Mouse (Mus musculus) ES-Bruce4 (cell line): ENCODE results near the gene Gm8300. TPM values are rescaled to one million over a fixed set of nuclear protein-coding genes. Genes with fewer than 3 reads are reported as not detected.
"Not testable (repeated sequence)": the region's sequence is repeated elsewhere in the genome, so short reads cannot be mapped to it uniquely, and the experiment has no call there.

Experiments
- H3K27ac ChIP-seq: 2 replicates; pipeline ENCODE4 v1.5.1; 2012; ENCODE audit warnings: low read length, inconsistent platforms; ENCODE audit not compliant: insufficient read depth
- H3K27me3 ChIP-seq: 2 replicates; pipeline ENCODE4 v1.6.1; 2012; ENCODE audit warnings: mild to moderate bottlenecking, low read length, inconsistent platforms; ENCODE audit not compliant: control insufficient read depth, poor library complexity, insufficient read depth, severe bottlenecking
- H3K36me3 ChIP-seq: 2 replicates; pipeline ENCODE4 v1.6.1; 2012; ENCODE audit warnings: inconsistent platforms, mild to moderate bottlenecking, low read length, moderate library complexity; ENCODE audit not compliant: control insufficient read depth, poor library complexity, insufficient read depth, severe bottlenecking
- H3K4me1 ChIP-seq: one replicate; pipeline ENCODE4 v1.8.1; 2011; ENCODE audit warnings: low read length; ENCODE audit not compliant: control insufficient read depth, insufficient read depth
- H3K4me3 ChIP-seq: 2 replicates; pipeline ENCODE4 v1.5.1; 2011; ENCODE audit warnings: low read depth, mild to moderate bottlenecking, low read length
- H3K9ac ChIP-seq: 2 replicates; pipeline ENCODE4 v1.6.1; 2012; ENCODE audit warnings: low read depth, mild to moderate bottlenecking, inconsistent platforms; ENCODE audit not compliant: poor library complexity, severe bottlenecking
- H3K9me3 ChIP-seq: replicated peaks from 2 replicates; pipeline ENCODE4 v1.6.1; 2012; ENCODE audit warnings: mild to moderate bottlenecking, low read length, inconsistent platforms; ENCODE audit not compliant: control insufficient read depth, poor library complexity, insufficient read depth, severe bottlenecking
- CTCF ChIP-seq: IDR thresholded peaks from one replicate; pipeline ENCODE4 v1.8.1; 2011; ENCODE audit warnings: low read depth, low read length
- EP300 ChIP-seq: IDR thresholded peaks from 2 replicates; pipeline ENCODE4 v1.6.1; 2011; ENCODE audit warnings: low read depth, low read length; ENCODE audit not compliant: insufficient read depth
- POLR2A ChIP-seq: IDR thresholded peaks from one replicate; pipeline ENCODE4 v1.8.1; 2011; ENCODE audit warnings: low read length; ENCODE audit not compliant: insufficient read depth
- polyA plus RNA-seq: library from polyadenylated mRNA; stranded (reverse); fragments of >200 nt; gene quantifications from 2 replicates; pipeline ENCODE4 v1.2.4, GENCODE M21; 2011; ENCODE audit warnings: low read depth; ENCODE audit not compliant: missing spikeins, insufficient read depth, insufficient read length

Gene Gm8300
- not detected in 2 replicates for polyA plus RNA-seq

GRCm38 (mm10) chr12:87514016-87514415 is at the start of gene Gm8300:
Gene Gm8300 (plus strand): TSS chr12:87514316.
- not testable (repeated sequence) for H3K9ac ChIP-seq, H3K36me3 ChIP-seq, H3K27me3 ChIP-seq, H3K27ac ChIP-seq, H3K4me1 ChIP-seq, H3K4me3 ChIP-seq, H3K9me3 ChIP-seq

DNA sequence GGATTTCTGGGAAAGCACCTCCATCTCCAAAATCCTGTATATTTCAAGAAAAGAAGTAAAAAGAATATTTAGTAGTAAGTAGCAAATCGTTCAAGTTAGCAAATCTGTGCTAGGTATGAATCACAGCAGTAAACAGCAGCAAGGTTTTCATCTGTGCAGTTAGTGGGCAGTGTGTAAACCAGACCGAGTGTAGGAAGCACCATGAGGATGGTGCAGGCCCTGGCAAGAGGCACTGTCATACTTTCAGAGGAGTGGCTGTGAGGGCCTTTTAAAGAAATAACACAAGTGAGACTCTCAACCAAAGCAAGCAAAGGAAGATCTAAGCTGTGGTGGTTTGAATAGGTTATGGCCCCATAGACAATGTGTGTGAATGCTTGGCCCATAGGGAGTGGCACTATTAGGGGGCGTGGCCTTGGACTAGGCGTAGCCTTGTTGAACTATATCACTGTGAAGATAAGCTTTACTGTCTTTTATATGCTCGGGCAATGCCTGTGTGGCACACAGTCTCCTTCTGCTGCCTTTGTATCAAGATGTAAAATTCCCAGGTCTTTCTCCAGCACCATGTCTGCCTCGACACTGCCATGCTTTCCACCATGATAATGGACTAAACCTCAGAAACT is 49.3 kb upstream of the Gm8300 start:
- Histone ChIP-seq H3K36me3 (peaks cover 77% of the 10 kb centered on the region), H3K27ac (no peak overlapping the region), H3K9ac (no peak overlapping the region), H3K4me1 (peaks cover 1% of the 10 kb centered on the region), H3K4me3 (no peak overlapping the region), H3K9me3 (no peaks in the 10 kb centered on the region), H3K27me3 (no peaks in the 10 kb centered on the region)
- no peak for TF ChIP-seq CTCF
- TF ChIP-seq POLR2A: no peak
- no peak for TF ChIP-seq EP300

- Histone ChIP-seq H3K27me3 (no peaks in the 10 kb centered on the region), H3K9ac (peak overlapping the region; percentile 93), H3K4me3 (no peak overlapping the region), H3K36me3 (peaks cover 32% of the 10 kb centered on the region), H3K9me3 (no peaks in the 10 kb centered on the region), H3K27ac (no peak overlapping the region), H3K4me1 (peaks cover 1% of the 10 kb centered on the region)
- no peak for TF ChIP-seq EP300
- no peak for TF ChIP-seq POLR2A
- TF ChIP-seq CTCF: no peak
Measured at GRCm38 (mm10) chr12:87470263-87471136, 43.6 kb upstream of the Gm8300 start.

GRCm38 (mm10) chr12:87471421-87471963 is 42.6 kb upstream of the Gm8300 start:
- Histone ChIP-seq H3K27me3 (no peaks in the 10 kb centered on the region), H3K27ac (no peak overlapping the region), H3K9ac (peak overlapping the region; percentile 93), H3K36me3 (peaks cover 27% of the 10 kb centered on the region), H3K4me3 (peak overlapping the region; percentile 93), H3K4me1 (peaks cover 1% of the 10 kb centered on the region), H3K9me3 (no peaks in the 10 kb centered on the region)
- no peak for TF ChIP-seq EP300
- no peak for TF ChIP-seq CTCF
- TF ChIP-seq POLR2A: no peak

GRCm38 (mm10) chr12:87471964-87472786 is 41.9 kb upstream of the Gm8300 start, which contains the start of gene Snw1:
Gene Snw1 (minus strand): TSS chr12:87472274.
- Histone ChIP-seq H3K36me3 (peaks cover 21% of the 10 kb centered on the region), H3K27ac (no peak within 1 kb of the TSS), H3K4me3 (peak within 1 kb of the TSS; percentile 93), H3K9ac (peak within 1 kb of the TSS; percentile 93), H3K27me3 (no peaks in the 10 kb centered on the region), H3K9me3 (no peaks in the 10 kb centered on the region), H3K4me1 (peaks cover under 1% of the 10 kb centered on the region)
- TF ChIP-seq CTCF (no peak), EP300 (0 out of 2 replicates have a peak, but pooled peaks have one; percentile 15), POLR2A (peak; percentile 69)
